Mouse (Mus musculus) cerebral cortex, adult 2 months (tissue): Measurements from ENCODE around the gene Rmdn3.

Source experiments
- WGBS: fragments of 180-500 bp; shearing (Covaris S2); methylation state at CpG from one replicate; pipeline ENCODE4 v1.1.7; 2018; 5-methylcytosine and 5-hydroxymethylcytosine counted together

Rmdn3 gene

GRCm38 (mm10) chr2:119156681-119157572 is at the start of gene Rmdn3:
TSS of gene Rmdn3 (minus strand) at chr2:119157034.
- WGBS = under 1% methylated on average over 57 of the region's 57 CpGs

- 66% methylated on average over 4 of the region's 4 CpGs for WGBS
Measured at GRCm38 (mm10) chr2:119203871-119204460, 47.1 kb upstream of the Rmdn3 start.

- 56% methylated on average over 5 of the region's 5 CpGs for WGBS
Measured at GRCm38 (mm10) chr2:119202914-119203453, 46.1 kb upstream of the Rmdn3 start.

GRCm38 (mm10) chr2:119198934-119199333 is 42.1 kb upstream of the Rmdn3 start:
- 23% methylated on average over 3 of the region's 3 CpGs for WGBS

DNA sequence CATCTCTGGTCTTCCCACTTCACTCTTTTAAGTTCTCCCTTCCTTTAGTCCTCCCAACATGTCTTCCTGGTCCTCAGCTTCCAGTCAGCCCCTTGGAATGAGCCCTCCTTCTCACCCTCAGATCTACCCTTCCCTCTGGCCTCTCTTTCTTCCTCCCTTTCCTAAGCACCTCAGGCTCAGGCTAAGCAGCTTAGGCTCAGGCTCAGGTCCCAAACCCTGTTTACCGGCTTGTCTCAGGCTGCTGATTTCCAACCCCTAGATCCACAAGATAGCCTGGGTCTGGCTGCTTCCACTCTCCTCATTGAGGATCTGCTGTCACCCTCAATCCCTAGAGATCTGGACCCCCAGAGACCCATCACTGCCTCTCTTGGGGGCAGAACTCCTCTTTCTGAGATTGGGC is 41.2 kb upstream of the Rmdn3 start:
- 45% methylated on average over 1 of the region's 1 CpGs for WGBS

GRCm38 (mm10) chr2:119197493-119197892 is 40.7 kb upstream of the Rmdn3 start:
- 84% methylated on average over 1 of the region's 1 CpGs for WGBS

DNA sequence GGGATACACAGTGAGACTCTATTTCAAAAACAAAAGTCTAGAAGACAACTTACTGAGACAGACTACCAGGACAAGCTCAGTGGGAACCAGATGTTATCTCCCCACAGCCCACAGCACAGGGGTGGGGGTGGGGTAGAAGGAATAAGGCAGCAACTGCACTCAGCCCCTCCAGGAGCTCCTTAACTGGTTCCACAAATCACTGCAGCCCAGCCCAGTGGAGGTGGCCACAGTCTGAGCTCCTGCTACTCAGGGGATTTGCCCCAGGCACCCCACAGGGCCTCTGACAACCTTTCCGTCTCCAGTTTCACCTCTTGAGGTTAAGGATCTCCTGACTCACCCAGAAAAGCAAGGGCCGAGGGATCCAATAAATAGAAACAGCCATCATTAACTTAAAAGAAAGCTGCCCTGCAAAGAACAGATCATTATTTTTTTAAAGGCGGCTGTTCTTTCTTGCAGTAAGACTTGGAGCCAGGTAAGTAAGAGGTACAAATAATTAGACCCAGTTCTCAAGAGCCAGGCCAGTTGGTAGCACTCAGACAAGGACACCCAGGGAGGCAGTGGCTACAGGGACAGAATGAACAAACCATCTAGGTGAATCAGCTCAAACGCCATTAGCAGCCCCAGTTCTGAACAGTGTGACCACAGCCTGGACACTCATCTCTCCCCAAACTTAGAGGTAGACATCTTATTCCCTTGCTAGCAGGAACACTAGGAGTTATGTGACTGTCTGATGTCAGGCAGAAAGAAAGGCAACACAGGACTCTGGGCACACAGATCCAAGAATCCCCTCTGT is 39.7 kb upstream of the Rmdn3 start:
- 83% methylated on average over 4 of the region's 4 CpGs for WGBS

DNA sequence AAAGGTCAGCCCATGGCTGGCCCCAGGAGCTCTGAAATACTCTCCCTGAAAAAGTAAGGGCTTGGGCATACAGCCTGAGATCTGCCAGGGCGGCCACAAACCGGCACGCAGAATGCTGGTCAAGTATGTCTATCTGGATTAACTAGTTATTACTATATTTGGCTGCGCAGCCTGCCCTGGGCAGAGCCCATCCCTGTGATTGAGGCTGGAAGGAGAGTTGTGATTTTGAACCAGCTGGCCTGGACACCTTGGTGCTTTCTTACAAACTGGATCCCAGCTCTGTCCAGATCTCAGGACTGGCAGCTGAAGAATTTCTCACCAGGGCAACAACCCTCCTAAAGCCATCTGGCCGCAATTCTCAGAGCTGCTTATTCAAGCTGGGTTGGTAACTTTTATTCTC is 37.3 kb upstream of the Rmdn3 start:
- WGBS = 70% methylated on average over 5 of the region's 5 CpGs

- WGBS = 80% methylated on average over 5 of the region's 5 CpGs
Measured at GRCm38 (mm10) chr2:119190969-119191368, 34.1 kb upstream of the Rmdn3 start.

GRCm38 (mm10) chr2:119189029-119189710 is 32.3 kb upstream of the Rmdn3 start:
- 5% methylated on average over 15 of the region's 15 CpGs for WGBS

DNA sequence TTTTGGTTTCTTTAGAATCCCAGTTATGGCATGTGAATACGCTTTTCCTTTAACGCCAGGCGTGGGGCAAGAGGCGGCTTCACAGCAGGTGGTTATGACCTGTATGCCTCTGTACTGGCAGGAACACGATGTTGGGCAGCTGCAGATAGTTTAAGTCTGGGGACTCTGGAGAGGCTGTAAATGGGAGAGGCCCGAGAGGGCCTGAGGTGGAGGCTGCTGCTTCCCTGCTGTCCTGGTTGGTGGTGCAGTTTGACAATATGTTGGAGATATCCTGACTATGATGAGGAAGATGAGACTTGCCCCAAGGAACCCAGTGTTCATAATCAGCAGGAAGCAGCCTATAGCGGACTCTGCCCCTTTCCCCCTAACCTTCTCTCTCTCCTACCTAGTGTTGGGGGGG is 26.1 kb upstream of the Rmdn3 start:
- WGBS = 85% methylated on average over 7 of the region's 7 CpGs

- 85% methylated on average over 5 of the region's 5 CpGs for WGBS
Measured at GRCm38 (mm10) chr2:119177384-119177939, 20.6 kb upstream of the Rmdn3 start.

DNA sequence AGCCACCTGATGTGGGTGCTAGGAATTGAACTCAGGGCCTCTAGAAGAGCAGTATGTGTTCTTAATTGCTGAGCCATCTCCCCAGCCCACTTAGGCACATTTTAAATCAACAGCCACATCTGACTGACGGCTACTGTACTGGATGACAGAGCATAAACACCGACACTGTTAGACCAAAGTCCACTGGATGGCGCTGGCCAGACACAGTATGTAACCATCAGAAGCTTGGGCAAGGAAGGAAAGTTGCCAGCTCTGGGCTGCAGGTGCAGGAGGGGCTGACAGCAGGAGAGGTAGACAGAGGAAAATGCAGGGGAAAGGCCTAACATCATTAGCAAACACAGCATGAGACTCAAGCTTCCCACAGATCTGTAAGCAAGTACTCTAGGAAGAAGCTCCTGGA is 19.9 kb upstream of the Rmdn3 start:
- 72% methylated on average over 3 of the region's 3 CpGs for WGBS

GRCm38 (mm10) chr2:119175614-119176013 is 18.8 kb upstream of the Rmdn3 start:
- 71% methylated on average over 6 of the region's 6 CpGs for WGBS

GRCm38 (mm10) chr2:119174866-119175265 is 18.0 kb upstream of the Rmdn3 start:
- WGBS = 85% methylated on average over 14 of the region's 14 CpGs

- 60% methylated on average over 8 of the region's 8 CpGs for WGBS
Measured at GRCm38 (mm10) chr2:119173991-119174651, 17.3 kb upstream of the Rmdn3 start, which contains the start of gene Gm14137. TSS of gene Gm14137 (plus strand) at chr2:119174509.

GRCm38 (mm10) chr2:119172862-119173576 is 16.2 kb upstream of the Rmdn3 start:
- WGBS = 38% methylated on average over 13 of the region's 13 CpGs

- WGBS = 83% methylated on average over 7 of the region's 7 CpGs
Measured at GRCm38 (mm10) chr2:119172446-119172845, 15.6 kb upstream of the Rmdn3 start.

- 82% methylated on average over 8 of the region's 8 CpGs for WGBS
Measured at GRCm38 (mm10) chr2:119171574-119171973, 14.7 kb upstream of the Rmdn3 start.

DNA sequence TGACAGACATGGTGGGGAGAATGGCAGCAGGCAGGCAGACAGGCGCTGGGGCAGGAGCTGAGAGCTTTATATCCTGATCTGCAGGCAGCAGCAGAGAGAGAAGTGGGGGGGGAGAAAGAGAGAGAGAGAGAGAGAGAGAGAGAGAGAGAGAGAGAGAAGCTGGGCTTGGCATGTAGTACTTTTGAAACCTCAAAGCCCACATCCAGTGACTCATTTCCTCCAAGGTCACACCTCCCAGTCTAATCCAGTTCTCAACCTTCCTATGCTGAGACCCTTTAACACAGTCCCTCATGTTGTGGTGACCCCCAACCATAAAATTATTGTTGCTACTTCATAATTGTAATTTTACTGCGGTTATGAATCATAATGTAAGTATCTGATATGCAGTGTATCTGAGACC is 13.4 kb upstream of the Rmdn3 start:
- WGBS = 89% methylated on average over 2 of the region's 2 CpGs
